Mouse (Mus musculus) E14TG2a.4 (cell line): ENCODE measurements around the gene Tmem145.

Source experiments
- CTCF ChIP-seq: conservative IDR thresholded peaks from 2 replicates; pipeline ENCODE4 v1.5.1; 2014; ENCODE audit warnings: low read length
- POU5F1 ChIP-seq: IDR thresholded peaks from 2 replicates; pipeline ENCODE4 v1.6.1; 2014; ENCODE audit warnings: low read length, borderline replicate concordance

- TF ChIP-seq CTCF (no peak), POU5F1 (no peak)
Observed at GRCm38 (mm10) chr7:25281166-25281733, 24.7 kb upstream of the Tmem145 start.
